Mouse (Mus musculus) T-cell, adult 2 months (primary cell): Measurements from ENCODE around the gene Pcsk5.

Source experiments
- DNase-seq: peaks from one replicate; pipeline ENCODE4 v3.0.0; 2022; ENCODE audit warnings: low spot score

Gene Pcsk5

GRCm38 (mm10) chr19:17741465-17741864 is 96.0 kb downstream of the Pcsk5 start:
- no peak for DNase-seq

- DNase-seq = no peak
Observed at GRCm38 (mm10) chr19:17732676-17733277, 104.7 kb downstream of the Pcsk5 start.

GRCm38 (mm10) chr19:17717066-17717465 is 120.4 kb downstream of the Pcsk5 start:
- DNase-seq = no peak

GRCm38 (mm10) chr19:17715281-17715955 is 122.0 kb downstream of the Pcsk5 start:
- DNase-seq = no peak

- DNase-seq = no peak
Observed at GRCm38 (mm10) chr19:17691626-17692025, 145.8 kb downstream of the Pcsk5 start.

GRCm38 (mm10) chr19:17678371-17678770 is 159.1 kb downstream of the Pcsk5 start:
- no peak for DNase-seq

- no peak for DNase-seq
Observed at GRCm38 (mm10) chr19:17662676-17663075, 174.8 kb downstream of the Pcsk5 start.

GRCm38 (mm10) chr19:17662271-17662670 is 175.2 kb downstream of the Pcsk5 start:
- DNase-seq = no peak

GRCm38 (mm10) chr19:17659321-17659720 is 178.1 kb downstream of the Pcsk5 start:
- DNase-seq = no peak

GRCm38 (mm10) chr19:17650831-17651502 is 186.5 kb downstream of the Pcsk5 start:
- DNase-seq = no peak

GRCm38 (mm10) chr19:17649967-17650366 is 187.5 kb downstream of the Pcsk5 start:
- no peak for DNase-seq

GRCm38 (mm10) chr19:17643128-17643797 is 194.2 kb downstream of the Pcsk5 start:
- no peak for DNase-seq

- no peak for DNase-seq
Observed at GRCm38 (mm10) chr19:17635984-17636383, 201.4 kb downstream of the Pcsk5 start.

- no peak for DNase-seq
Observed at GRCm38 (mm10) chr19:17615646-17616045, 221.8 kb downstream of the Pcsk5 start.

GRCm38 (mm10) chr19:17606510-17606909 is 230.9 kb downstream of the Pcsk5 start:
- no peak for DNase-seq

- no peak for DNase-seq
Observed at GRCm38 (mm10) chr19:17606093-17606492, 231.3 kb downstream of the Pcsk5 start.

GRCm38 (mm10) chr19:17603322-17603721 is 234.1 kb downstream of the Pcsk5 start:
- no peak for DNase-seq

GRCm38 (mm10) chr19:17600347-17600746 is 237.1 kb downstream of the Pcsk5 start:
- no peak for DNase-seq

- DNase-seq = no peak
Observed at GRCm38 (mm10) chr19:17592790-17593189, 244.6 kb downstream of the Pcsk5 start.

- no peak for DNase-seq
Observed at GRCm38 (mm10) chr19:17591335-17591734, 246.1 kb downstream of the Pcsk5 start.

GRCm38 (mm10) chr19:17590314-17590713 is 247.1 kb downstream of the Pcsk5 start:
- no peak for DNase-seq

GRCm38 (mm10) chr19:17577412-17577811 is 260.0 kb downstream of the Pcsk5 start:
- DNase-seq = no peak

GRCm38 (mm10) chr19:17574564-17574963 is 262.9 kb downstream of the Pcsk5 start:
- no peak for DNase-seq
